Mouse (Mus musculus) sigmoid colon, adult 10 weeks (tissue): ENCODE measurements around the gene Hist1h2be. TPM values are rescaled to one million over a fixed set of nuclear protein-coding genes. Genes with fewer than 3 reads are reported as not detected.

Source experiments
- polyA plus RNA-seq: library from polyadenylated mRNA; stranded (reverse); fragments of 350-450 nt; fragmentation: Illumina TruSeq; extraction: RNeasy Lipid Tissue Mini Kit (QIAGEN cat#74804); gene quantifications from one replicate; pipeline ENCODE4 v1.2.3, GENCODE M21; 2014; ENCODE audit warnings: low read depth, low replicate concordance

Hist1h2be gene
- polyA plus RNA-seq, result 16.9 TPM

GRCm38 (mm10) chr13:23620733-23621531, at the start of gene Hist1h2be:
Hist1h2be (minus strand) TSS chr13:23621124.

GRCm38 (mm10) chr13:23622175-23622671, 1.3 kb upstream of the Hist1h2be start, which contains the start of gene Hist1h1e:
Hist1h1e (minus strand) TSS chr13:23622558.

DNA sequence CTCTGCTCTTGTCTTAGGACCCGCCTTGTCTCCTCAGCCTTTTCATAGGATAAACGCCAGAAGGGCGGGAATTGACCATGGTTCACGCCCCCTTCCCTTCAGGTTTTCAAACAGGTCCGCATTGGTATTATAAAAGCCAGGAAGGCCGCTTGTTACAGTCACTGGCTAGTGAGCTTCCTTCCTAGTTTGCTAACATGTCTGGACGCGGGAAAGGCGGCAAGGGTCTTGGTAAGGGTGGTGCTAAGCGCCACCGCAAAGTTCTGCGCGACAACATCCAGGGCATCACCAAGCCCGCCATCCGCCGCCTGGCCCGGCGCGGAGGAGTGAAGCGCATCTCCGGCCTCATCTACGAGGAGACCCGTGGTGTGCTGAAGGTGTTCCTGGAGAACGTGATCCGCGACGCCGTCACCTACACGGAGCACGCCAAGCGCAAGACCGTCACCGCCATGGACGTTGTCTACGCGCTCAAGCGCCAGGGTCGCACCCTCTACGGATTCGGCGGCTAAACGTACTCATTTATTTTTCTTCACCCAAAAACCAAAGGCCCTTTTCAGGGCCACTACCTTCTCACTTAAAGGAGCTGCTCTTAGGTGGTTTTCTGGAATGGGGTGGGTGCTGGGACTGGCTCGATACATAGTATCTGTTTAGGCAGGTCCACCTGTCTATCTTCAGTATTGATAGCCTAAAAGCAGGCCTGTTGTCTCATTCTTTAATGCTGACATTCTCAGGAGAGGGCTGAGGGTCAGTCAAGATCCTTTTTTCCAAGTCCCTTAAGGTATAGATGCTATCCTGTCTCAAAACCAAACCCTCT, 39.3 kb downstream of the Hist1h2be start, which contains the start of gene Hist1h4d:
Gene Hist1h4d (plus strand): TSS at position 191 of the 811 bp plus-strand sequence.

DNA sequence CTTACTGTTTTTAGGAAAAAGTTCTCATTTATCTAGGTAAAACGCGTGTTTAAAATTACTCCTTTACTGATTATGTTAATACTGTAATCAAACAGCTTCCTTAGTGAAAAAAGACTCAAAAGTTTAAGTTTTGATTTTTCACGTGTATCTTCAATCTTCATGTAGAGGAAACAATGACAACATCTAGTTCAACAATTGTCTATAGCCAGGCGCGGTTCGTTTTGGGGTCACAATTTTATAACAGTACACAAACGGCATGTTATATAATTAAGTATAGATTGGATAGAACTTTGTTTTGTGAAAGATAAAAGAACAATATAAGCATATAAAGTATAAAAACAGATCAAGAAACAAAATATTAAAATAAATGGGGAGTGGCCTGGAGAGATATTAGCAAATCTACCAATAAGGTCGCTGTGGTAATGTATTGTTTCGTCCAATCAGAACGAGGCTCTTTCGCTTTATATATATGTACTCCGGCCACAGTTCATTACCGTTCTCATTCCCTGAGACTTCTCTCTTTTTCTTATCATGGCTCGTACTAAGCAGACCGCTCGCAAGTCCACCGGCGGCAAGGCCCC, 45.6 kb downstream of the Hist1h2be start, which contains the start of gene Hist1h3d:
Gene Hist1h3d (plus strand): TSS at position 493 of the 581 bp plus-strand sequence.

GRCm38 (mm10) chr13:23573898-23574524, 46.9 kb downstream of the Hist1h2be start, which contains the start of the genes Hist1h2bf and Hist1h2ad:
Hist1h2bf (minus strand) TSS chr13:23574196.
Hist1h2ad (plus strand) TSS chr13:23574381.

DNA sequence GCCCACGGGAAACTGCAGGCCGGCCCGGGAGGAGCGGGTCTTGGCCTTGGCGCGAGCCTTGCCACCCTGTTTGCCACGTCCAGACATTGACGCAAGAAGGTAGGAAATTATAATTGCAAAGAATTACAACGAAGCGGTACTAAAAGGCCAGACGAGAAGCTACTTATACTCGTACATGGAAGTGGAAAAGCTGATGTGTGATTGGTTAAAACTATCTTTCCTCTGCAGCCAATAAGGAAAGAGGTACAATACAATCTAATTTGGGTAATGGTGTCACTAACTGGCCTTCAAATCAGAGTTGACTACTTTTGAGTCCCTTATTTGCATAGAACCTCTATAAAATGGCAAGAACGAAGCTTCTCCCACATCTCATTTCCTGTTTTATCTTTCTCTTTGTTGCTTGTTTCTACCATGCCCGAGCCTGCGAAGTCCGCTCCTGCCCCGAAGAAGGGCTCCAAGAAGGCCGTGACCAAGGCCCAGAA, 49.9 kb downstream of the Hist1h2be start, which contains the start of the genes Hist1h2ae and Hist1h2bg:
Gene Hist1h2ae (minus strand): TSS at position 199 of the 482 bp plus-strand sequence.
Gene Hist1h2bg (plus strand): TSS at position 375 of the 482 bp plus-strand sequence.

GRCm38 (mm10) chr13:23561883-23562659, 58.9 kb downstream of the Hist1h2be start, which contains the start of gene Hist1h3e:
Hist1h3e (minus strand) TSS chr13:23562369.

DNA sequence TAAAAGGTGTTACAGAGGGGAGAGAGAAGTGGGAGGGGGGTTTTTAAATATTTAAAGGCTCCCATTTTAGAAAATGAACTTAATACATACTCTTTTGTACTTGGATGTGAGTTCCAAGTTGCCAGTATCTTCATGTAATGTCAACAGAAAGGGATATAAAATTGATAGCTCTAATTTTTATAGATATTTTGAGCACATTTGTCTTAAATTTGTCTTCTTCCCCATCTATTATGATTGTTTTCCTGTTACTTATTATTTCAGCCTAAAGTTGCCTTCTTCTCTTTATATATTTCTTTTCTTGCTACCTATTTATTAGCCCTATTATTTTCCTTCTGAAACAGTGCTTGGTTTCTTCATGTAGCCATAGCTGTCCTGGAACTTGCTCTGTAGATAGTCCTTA, 68.0 kb downstream of the Hist1h2be start, which contains the start of gene Hist1h1d:
Gene Hist1h1d (plus strand): TSS at position 301 of the 400 bp plus-strand sequence.

GRCm38 (mm10) chr13:23551146-23551834, 69.6 kb downstream of the Hist1h2be start, which contains the start of gene Hist1h4f:
Hist1h4f (minus strand) TSS chr13:23551648.

GRCm38 (mm10) chr13:23543965-23544786, 76.7 kb downstream of the Hist1h2be start, which contains the start of gene Hist1h3f:
Hist1h3f (plus strand) TSS chr13:23544052.

DNA sequence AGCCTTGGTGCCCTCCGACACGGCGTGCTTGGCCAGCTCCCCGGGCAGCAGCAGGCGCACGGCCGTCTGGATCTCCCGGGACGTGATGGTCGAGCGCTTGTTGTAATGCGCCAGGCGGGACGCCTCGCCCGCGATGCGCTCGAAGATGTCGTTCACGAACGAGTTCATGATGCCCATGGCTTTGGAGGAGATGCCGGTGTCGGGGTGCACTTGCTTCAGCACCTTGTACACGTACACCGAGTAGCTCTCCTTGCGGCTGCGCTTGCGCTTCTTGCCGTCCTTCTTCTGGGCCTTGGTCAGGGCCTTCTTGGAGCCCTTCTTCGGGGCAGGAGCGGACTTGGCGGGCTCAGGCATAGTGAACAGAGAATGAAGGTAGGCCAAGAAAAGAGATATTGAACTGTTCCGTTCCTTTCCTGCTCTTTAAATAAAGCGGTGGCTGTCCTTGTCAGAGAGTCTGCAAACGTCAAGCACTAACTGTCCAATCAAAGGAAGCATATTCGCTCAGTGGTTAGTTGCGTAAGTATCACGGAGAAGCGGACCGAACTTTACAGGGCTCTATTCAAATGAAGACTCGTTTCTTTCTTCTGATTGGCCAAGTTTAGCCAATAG, 77.8 kb downstream of the Hist1h2be start, which contains the start of gene Hist1h2bh:
Gene Hist1h2bh (minus strand): TSS at position 394 of the 609 bp plus-strand sequence.

DNA sequence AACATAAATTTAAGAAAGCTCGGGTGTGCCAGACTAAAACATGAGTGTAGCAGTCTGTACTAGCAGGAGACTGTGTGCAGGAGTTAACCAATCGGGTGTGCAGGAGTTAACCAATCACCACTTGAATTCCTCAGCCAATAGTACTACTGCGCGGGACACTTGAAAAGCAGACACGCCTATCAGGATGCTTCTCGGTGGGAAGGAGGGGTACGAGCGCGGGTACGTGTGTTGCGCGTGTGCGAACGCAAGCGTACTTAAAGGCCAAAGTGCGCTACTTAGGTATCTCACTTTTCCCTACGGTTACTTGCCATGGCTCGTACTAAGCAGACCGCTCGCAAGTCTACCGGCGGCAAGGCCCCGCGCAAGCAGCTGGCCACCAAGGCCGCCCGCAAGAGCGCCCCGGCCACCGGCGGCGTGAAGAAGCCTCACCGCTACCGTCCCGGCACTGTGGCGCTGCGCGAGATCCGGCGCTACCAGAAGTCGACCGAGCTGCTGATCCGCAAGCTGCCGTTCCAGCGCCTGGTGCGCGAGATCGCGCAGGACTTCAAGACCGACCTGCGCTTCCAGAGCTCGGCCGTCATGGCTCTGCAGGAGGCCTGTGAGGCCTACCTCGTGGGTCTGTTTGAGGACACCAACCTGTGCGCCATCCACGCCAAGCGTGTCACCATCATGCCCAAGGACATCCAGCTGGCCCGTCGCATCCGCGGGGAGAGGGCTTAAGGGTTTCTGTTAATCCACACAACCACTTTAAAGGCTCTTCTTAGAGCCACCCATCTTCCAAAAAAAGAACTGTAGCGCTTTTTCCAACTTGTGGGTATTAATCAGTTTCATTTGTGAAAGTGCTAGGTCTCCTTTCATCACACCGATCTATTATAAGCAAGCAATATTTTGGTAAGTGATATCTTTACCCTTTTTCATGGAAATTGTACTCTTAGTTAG, 85.5 kb downstream of the Hist1h2be start, which contains the start of gene Hist1h3g:
Gene Hist1h3g (plus strand): TSS at position 286 of the 939 bp plus-strand sequence.

